In genomic region chr16:78557573-78557972, GRCm38 (mm10) we compare ENCODE assay signal across 11 mouse cellular contexts. TPM values are rescaled to one million over a fixed set of nuclear protein-coding genes. Genes with fewer than 3 reads are reported as not detected.
DNase-seq lines count a peak whose midpoint lies in the region; ATAC-seq lines count a peak whose summit lies in the region.
"Had no signal": no experiment of that assay in that cellular context is flagged by ENCODE, and none has a peak within 500 bp of the region (broad histone marks: within the 10 kb centered on the region; RNA-seq: fewer than 3 reads in every experiment).

No protein-coding gene starts in this region.

- peak; percentile 52 to 66 for DNase-seq in spleen, postnatal 36 days (ENCODE audit: low spot score in 2 of 2)
- DNase-seq in spleen, adult 12 weeks (ENCODE audit: low spot score), result no peak
- peak; percentile 73 for DNase-seq in CD4-positive, CD25-positive, alpha-beta regulatory T cell, adult 2 months (ENCODE audit: low read depth, low spot score)
- DNase-seq in induced T-regulatory cell, adult 2 months (ENCODE audit: low read depth), result peak; percentile 83
- DNase-seq in kidney, postnatal 14 days, result no peak
- DNase-seq in ovary, adult 18-20 months (ENCODE audit: low spot score), result no peak
- DNase-seq: adrenal gland, postnatal 36 days; cerebellum, adult 8-10 months; kidney, adult 11 months; lung, postnatal 10 days had no signal

- peak; percentile 80 for ATAC-seq in neutrophil, adult 5-6 weeks (ENCODE audit: extremely low read depth, insufficient number of reproducible peaks, low FRiP score, poor library complexity, severe bottlenecking)

RNA-seq across cellular contexts. Expression of gene D16Ertd472e, which starts 18.9 kb away (rescaled TPM):
- 23.6 and 24.4 TPM in 2 replicates for total RNA-seq in neutrophil, adult 5-6 weeks (2017)

Comparison
In these comparisons a context has a peak if more than half of its experiments do, and no peak if none do; other contexts are left out.
1. DNase-seq: peak in spleen, postnatal 36 days (2 of 2), CD4-positive, CD25-positive, alpha-beta regulatory T cell, adult 2 months (single experiment) and induced T-regulatory cell, adult 2 months (single experiment); none in spleen, adult 12 weeks (single experiment), kidney, postnatal 14 days (single experiment) and ovary, adult 18-20 months (single experiment).